Mouse (Mus musculus): ENCODE data around the gene Mtor.

DNA sequence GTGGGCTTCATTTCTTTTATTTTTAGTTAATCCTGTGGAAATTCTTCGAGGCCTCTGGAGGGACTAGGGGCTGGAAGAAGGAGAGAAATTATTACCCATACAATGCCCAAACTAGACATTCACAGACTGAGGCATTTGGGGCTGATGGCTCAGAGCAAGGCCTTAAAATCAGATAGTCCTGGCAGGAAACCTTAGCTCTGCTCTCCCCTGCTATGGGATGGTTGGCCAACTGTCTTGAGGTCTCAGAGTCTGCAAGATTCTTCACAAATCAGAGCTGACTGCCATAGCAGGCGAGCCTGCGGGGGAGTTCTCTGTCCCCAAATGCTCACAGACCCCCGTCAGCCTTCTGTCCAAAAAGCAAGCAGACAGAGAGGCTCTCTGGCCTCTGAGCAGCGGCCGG is 30.9 kb upstream of the Mtor start:
- TF ChIP-seq POLR2A (IDR thresholded peaks at IDR 0.05; ENCODE audit: insufficient read length, low read depth) (no peak), MYOG (IDR thresholded peaks at IDR 0.05; ENCODE audit: control insufficient read depth in 1 of 3, insufficient read depth in 1 of 3, insufficient read length in 2 of 3, low read depth in 2 of 3) (no peak), TCF12 (IDR thresholded peaks at IDR 0.05; ENCODE audit: insufficient read depth, poor library complexity, severe bottlenecking) (no peak), MAX (IDR thresholded peaks at IDR 0.05; ENCODE audit: low read depth) (no peak)
